Mouse (Mus musculus): ENCODE measurements around the gene Gm11116. TPM values are rescaled to one million over a fixed set of nuclear protein-coding genes. Genes with fewer than 3 reads are reported as not detected.

Gene Gm11116
- not detected for polyA plus RNA-seq (2014; fragmentation: Illumina TruSeq; extraction: RNeasy Lipid Tissue Mini Kit (QIAGEN cat#74804); ENCODE audit: low read depth, low replicate concordance)

DNA sequence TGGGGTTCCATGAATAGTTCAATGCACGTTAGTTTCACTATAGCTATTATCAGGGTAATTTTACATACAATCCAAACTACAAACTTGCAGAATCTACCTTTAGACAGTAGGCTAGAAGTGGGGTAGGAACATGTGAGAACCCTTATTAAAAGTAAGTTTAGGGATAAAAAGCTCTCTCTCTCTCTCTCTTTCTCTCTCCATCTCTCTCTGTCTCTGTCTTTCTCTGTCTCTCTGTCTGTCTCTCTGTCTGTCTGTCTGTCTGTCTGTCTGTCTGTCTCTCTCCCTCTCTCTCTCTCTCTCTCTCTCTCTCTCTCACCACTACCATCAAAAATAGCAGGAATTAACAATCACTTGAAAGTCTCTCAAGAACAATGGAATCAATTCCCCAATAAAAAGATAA is at the start of gene Gm11116:
Gm11116 (minus strand) TSS at position 101 of the 400 bp plus-strand sequence.

DNA sequence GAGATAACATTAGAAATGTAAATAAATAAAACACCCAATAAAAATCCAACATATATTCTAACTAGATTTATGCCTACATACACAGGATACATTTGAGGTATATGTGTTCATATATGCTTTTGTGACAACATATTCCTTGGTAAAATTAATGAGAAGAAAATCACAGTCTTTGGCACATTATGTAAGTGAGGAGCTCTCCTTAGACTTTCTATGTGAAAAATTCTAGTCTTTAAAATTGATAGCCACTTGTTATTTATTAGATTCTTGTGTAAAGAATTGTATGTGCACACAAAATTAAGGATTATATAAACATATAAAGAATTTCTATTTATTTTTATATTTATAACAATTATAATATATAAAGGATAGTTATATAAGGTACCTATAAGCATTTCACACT is 42.7 kb upstream of the Gm11116 start, which contains the start of gene Gm11115:
Gm11115 (minus strand) TSS at position 101 of the 400 bp plus-strand sequence.

DNA sequence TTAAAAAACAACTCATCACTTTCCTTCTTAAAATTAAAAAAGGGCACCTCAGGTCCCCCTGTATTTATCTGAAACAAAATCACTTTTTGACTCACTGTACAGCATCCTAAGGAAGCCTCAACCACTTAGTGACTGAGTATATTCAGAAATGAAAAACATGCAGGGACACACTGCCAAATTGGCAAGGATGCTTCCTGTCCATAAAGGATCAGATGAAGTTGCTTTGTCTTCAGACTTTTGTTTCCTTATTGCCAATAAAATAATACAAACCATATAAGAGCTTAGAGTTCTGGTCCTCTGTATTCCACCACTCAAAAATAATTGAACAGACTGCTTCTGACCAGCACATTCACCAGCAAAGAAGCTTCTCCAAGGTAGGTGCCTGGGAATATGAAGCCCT is 25.1 kb downstream of the Gm11116 start, which contains the start of gene Smr2:
Smr2 (plus strand) TSS at position 301 of the 400 bp plus-strand sequence.

Other genes with a start within 250 kb of the Gm11116 start
- gene Odam, start 226.5 kb downstream of the Gm11116 start, polyA plus RNA-seq (2014; fragmentation: Illumina TruSeq; extraction: RNeasy Lipid Tissue Mini Kit (QIAGEN cat#74804); ENCODE audit: low read depth, low replicate concordance): 37.3 TPM
- not detected for gene Csn3, start 186.0 kb downstream of the Gm11116 start, polyA plus RNA-seq (2014; fragmentation: Illumina TruSeq; extraction: RNeasy Lipid Tissue Mini Kit (QIAGEN cat#74804); ENCODE audit: low read depth, low replicate concordance)
- not detected for gene 2310003L06Rik, start 142.1 kb downstream of the Gm11116 start, polyA plus RNA-seq (2014; fragmentation: Illumina TruSeq; extraction: RNeasy Lipid Tissue Mini Kit (QIAGEN cat#74804); ENCODE audit: low read depth, low replicate concordance)
- gene Gm28434, start 142.0 kb downstream of the Gm11116 start, polyA plus RNA-seq (2014; fragmentation: Illumina TruSeq; extraction: RNeasy Lipid Tissue Mini Kit (QIAGEN cat#74804); ENCODE audit: low read depth, low replicate concordance): not detected
- gene Cabs1, start 132.1 kb downstream of the Gm11116 start, polyA plus RNA-seq (2014; fragmentation: Illumina TruSeq; extraction: RNeasy Lipid Tissue Mini Kit (QIAGEN cat#74804); ENCODE audit: low read depth, low replicate concordance): 20.5 TPM
- gene Smr3a, start 109.0 kb downstream of the Gm11116 start, polyA plus RNA-seq (2014; fragmentation: Illumina TruSeq; extraction: RNeasy Lipid Tissue Mini Kit (QIAGEN cat#74804); ENCODE audit: low read depth, low replicate concordance): not detected
- not detected for gene Smr2, start 25.0 kb downstream of the Gm11116 start, polyA plus RNA-seq (2014; fragmentation: Illumina TruSeq; extraction: RNeasy Lipid Tissue Mini Kit (QIAGEN cat#74804); ENCODE audit: low read depth, low replicate concordance)
- gene Gm11115, start 42.6 kb upstream of the Gm11116 start, polyA plus RNA-seq (2014; fragmentation: Illumina TruSeq; extraction: RNeasy Lipid Tissue Mini Kit (QIAGEN cat#74804); ENCODE audit: low read depth, low replicate concordance): not detected
- not detected for gene Gm7714, start 157.4 kb upstream of the Gm11116 start, polyA plus RNA-seq (2014; fragmentation: Illumina TruSeq; extraction: RNeasy Lipid Tissue Mini Kit (QIAGEN cat#74804); ENCODE audit: low read depth, low replicate concordance)
- gene Prol1, start 205.8 kb upstream of the Gm11116 start, polyA plus RNA-seq (2014; fragmentation: Illumina TruSeq; extraction: RNeasy Lipid Tissue Mini Kit (QIAGEN cat#74804); ENCODE audit: low read depth, low replicate concordance): not detected